ENCODE assay signal across 8 mouse cellular contexts in the genomic region with DNA sequence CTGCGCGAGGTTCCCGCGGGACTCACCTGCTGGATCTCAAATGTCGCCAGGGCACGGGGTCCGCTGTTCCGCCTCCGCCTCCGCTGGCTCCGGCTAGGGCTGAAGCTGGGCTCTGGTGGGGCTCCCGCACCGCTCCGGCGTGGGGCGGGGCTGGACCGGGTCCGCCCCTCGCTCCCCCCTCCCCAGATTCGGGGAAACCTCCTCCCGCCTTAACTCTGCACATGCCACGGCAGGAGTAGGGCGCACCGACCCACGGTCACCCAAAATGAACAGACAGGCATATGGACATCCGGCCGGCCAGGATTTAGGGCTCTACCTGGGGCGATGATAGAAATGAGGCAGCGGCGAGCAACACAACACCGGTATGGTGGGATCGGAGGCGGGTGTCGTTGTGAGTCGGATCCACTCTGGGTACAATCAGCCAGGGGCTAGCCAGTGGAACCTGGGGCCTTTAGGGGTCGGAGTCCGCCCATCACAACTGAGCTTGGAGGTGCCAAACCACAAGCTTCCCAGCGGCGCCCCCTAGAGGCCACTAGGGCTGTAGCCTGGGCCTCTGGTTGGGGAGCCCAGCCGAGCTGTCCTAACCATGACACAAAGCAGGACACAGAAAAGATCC. TPM values are rescaled to one million over a fixed set of nuclear protein-coding genes. Genes with fewer than 3 reads are reported as not detected.
DNase-seq lines count a peak whose midpoint lies in the region; ATAC-seq and TF ChIP-seq lines count a peak whose summit lies in the region.

No protein-coding gene starts in this region.

- no peak; the same call in 1 of the 2 replicates for TF ChIP-seq CTCF in gastrocnemius, adult 2 months (IDR thresholded peaks at IDR 0.05)
- peak; percentile 93 for TF ChIP-seq CTCF in hindbrain, postnatal 0 days (IDR thresholded peaks at IDR 0.05; ENCODE audit: low read depth)

- under 1% methylated on average over 40 of the region's 40 CpGs for WGBS in hindbrain, postnatal 0 days
- WGBS in macrophage (ENCODE audit: missing documents) = 3% methylated on average over 40 of the region's 40 CpGs

- no peaks in the 10 kb centered on the region for H3K27me3 ChIP-seq in hindbrain, postnatal 0 days (ENCODE audit: insufficient read depth, low read length)

- H3K27ac ChIP-seq in gastrocnemius, adult 2 months = peak overlapping the region; percentile 79
- peak overlapping the region; percentile 74 for H3K27ac ChIP-seq in hindbrain, postnatal 0 days
- no peak overlapping the region for H3K27ac ChIP-seq in macrophage

- H3K36me3 ChIP-seq in hindbrain, postnatal 0 days (ENCODE audit: insufficient read depth, low read length) = peaks cover 5% of the 10 kb centered on the region; the same call in 1 of the 2 replicates
- no peaks in the 10 kb centered on the region for H3K36me3 ChIP-seq in macrophage (ENCODE audit: inconsistent target)

- peak overlapping the region; percentile 66 for H3K9ac ChIP-seq in hindbrain, postnatal 0 days (replicated peaks; ENCODE audit: low read length)

- peaks cover 27% of the 10 kb centered on the region for H3K4me1 ChIP-seq in hindbrain, postnatal 0 days (ENCODE audit: insufficient read depth, low read length)

- no peaks in the 10 kb centered on the region for H3K79me2 ChIP-seq in macrophage (ENCODE audit: inconsistent target)

- no peaks in the 10 kb centered on the region for H3K9me3 ChIP-seq in hindbrain, postnatal 0 days (ENCODE audit: low read length)

- intact Hi-C loops in gastrocnemius, adult 2 months (cut with DNase I) = loop anchor here (10.0 kb wide), 1 partner anchor 68 kb away; no protein-coding TSS in a partner anchor

- H3K4me2 ChIP-seq in hindbrain, postnatal 0 days (ENCODE audit: low read depth, low read length) = peak overlapping the region; percentile 79

- H3K4me3 ChIP-seq in gastrocnemius, adult 2 months = peak overlapping the region; percentile 73
- peak overlapping the region; percentile 56 for H3K4me3 ChIP-seq in hindbrain, postnatal 0 days (ENCODE audit: low read length)
- peak overlapping the region; percentile 23; the same call in 1 of the 2 replicates for H3K4me3 ChIP-seq in macrophage (ENCODE audit: inconsistent target)

- peak; percentile 92 for ATAC-seq in hindbrain, postnatal 0 days

- peak; percentile 70 for DNase-seq in WW6 (ENCODE audit: low read depth, low spot score)
- DNase-seq in cerebellum, postnatal 4 days (ENCODE audit: low spot score in 2 of 2) = peak; percentile 91 to 93
- peak; percentile 92 for DNase-seq in gastrocnemius, adult 2 months
- peak; percentile 95 for DNase-seq in hindbrain, postnatal 0 days (ENCODE audit: low spot score)
- DNase-seq in left cerebral cortex, adult 18-20 months (ENCODE audit: low spot score in 2 of 2) = peak; percentile 86 to 94
- peak; percentile 86 for DNase-seq in right cerebral cortex, adult 18-20 months
- DNase-seq in urinary bladder, postnatal 10 days (ENCODE audit: low spot score) = peak; percentile 71

RNA-seq across cellular contexts. Expression of a gene that starts 7.9 kb away (rescaled TPM):
- total RNA-seq in gastrocnemius, adult 2 months (2021) = 10 to 100 TPM; 15.0 to 17.7 TPM
- 32.9 and 37.2 TPM in 2 replicates for total RNA-seq in hindbrain, postnatal 0 days (2014; rRNA removed)
- 46.9 and 55.9 TPM in 2 replicates for polyA plus RNA-seq in hindbrain, postnatal 0 days (2015; fragmentation: Nextera tagmentation; extraction: Ambion mirVana)
- 10 to 100 TPM; 37.9 to 39.9 TPM for total RNA-seq in left cerebral cortex, adult 18-20 months (2021)
- 10 to 100 TPM in 14 of 26 experiments, 1 to 10 TPM in 12; 3.7 to 17.3 (median 10.7) TPM for total RNA-seq in macrophage (2018; cell fraction: chromatin; rRNA removed)
- total RNA-seq in macrophage (2018; cell fraction: cytosol; rRNA removed) = 10 to 100 TPM; 11.5 to 24.8 (median 18.2) TPM
- 10 to 100 TPM in 16 of 26 experiments, 1 to 10 TPM in 10; 5.2 to 53.5 (median 12.9) TPM for total RNA-seq in macrophage (2018; cell fraction: nucleus; rRNA removed)
- polyA plus RNA-seq in macrophage (2018) = 15.8 to 26.5 TPM (median 19.0 TPM) in 3 replicates

RNA-seq across cellular contexts. Expression of a gene that starts 9.0 kb away (rescaled TPM):
- 1 to 10 TPM; 1.7 to 2.5 TPM for total RNA-seq in gastrocnemius, adult 2 months (2021)
- 62.6 and 72.8 TPM in 2 replicates for total RNA-seq in hindbrain, postnatal 0 days (2014; rRNA removed)
- polyA plus RNA-seq in hindbrain, postnatal 0 days (2015; fragmentation: Nextera tagmentation; extraction: Ambion mirVana) = 44.9 and 46.5 TPM in 2 replicates
- total RNA-seq in left cerebral cortex, adult 18-20 months (2021) = 10 to 100 TPM; 40.3 to 44.7 TPM
- total RNA-seq in macrophage (2018; cell fraction: chromatin; rRNA removed) = 10 to 100 TPM; 17.2 to 49.6 (median 34.8) TPM
- total RNA-seq in macrophage (2018; cell fraction: cytosol; rRNA removed) = 1 to 10 TPM in 9 of 26 experiments, under 1 TPM in 17; 0.10 to 3.1 (median 0.67) TPM
- total RNA-seq in macrophage (2018; cell fraction: nucleus; rRNA removed) = 10 to 100 TPM in 24 of 26 experiments, 1 to 10 TPM in 2; 7.4 to 27.6 (median 18.3) TPM
- polyA plus RNA-seq in macrophage (2018) = 1.5 to 1.9 TPM (median 1.6 TPM) in 3 replicates

RNA-seq across cellular contexts. Expression of a gene that starts 16.1 kb away (rescaled TPM):
- not detected for total RNA-seq in gastrocnemius, adult 2 months (2021)
- total RNA-seq in hindbrain, postnatal 0 days (2014; rRNA removed) = not detected in 2 replicates
- not detected in 2 replicates for polyA plus RNA-seq in hindbrain, postnatal 0 days (2015; fragmentation: Nextera tagmentation; extraction: Ambion mirVana)
- not detected for total RNA-seq in left cerebral cortex, adult 18-20 months (2021)
- total RNA-seq in macrophage (2018; cell fraction: chromatin; rRNA removed) = not detected
- total RNA-seq in macrophage (2018; cell fraction: cytosol; rRNA removed) = not detected
- total RNA-seq in macrophage (2018; cell fraction: nucleus; rRNA removed) = not detected
- not detected in 3 replicates for polyA plus RNA-seq in macrophage (2018)

RNA-seq across cellular contexts. Expression of a gene that starts 24.1 kb away (rescaled TPM):
- not detected for total RNA-seq in gastrocnemius, adult 2 months (2021)
- total RNA-seq in hindbrain, postnatal 0 days (2014; rRNA removed) = 0.97 and 1.2 TPM in 2 replicates
- polyA plus RNA-seq in hindbrain, postnatal 0 days (2015; fragmentation: Nextera tagmentation; extraction: Ambion mirVana) = 1.7 TPM in 2 replicates
- total RNA-seq in left cerebral cortex, adult 18-20 months (2021) = under 1 TPM; 0.23 TPM
- total RNA-seq in macrophage (2018; cell fraction: chromatin; rRNA removed) = not detected
- not detected for total RNA-seq in macrophage (2018; cell fraction: cytosol; rRNA removed)
- not detected for total RNA-seq in macrophage (2018; cell fraction: nucleus; rRNA removed)
- polyA plus RNA-seq in macrophage (2018) = not detected in 3 replicates

RNA-seq across cellular contexts. Expression of a gene that starts 27.1 kb away (rescaled TPM):
- 100 to 1,000 TPM; 104 to 171 TPM for total RNA-seq in gastrocnemius, adult 2 months (2021)
- 77.5 and 99.8 TPM in 2 replicates for total RNA-seq in hindbrain, postnatal 0 days (2014; rRNA removed)
- polyA plus RNA-seq in hindbrain, postnatal 0 days (2015; fragmentation: Nextera tagmentation; extraction: Ambion mirVana) = 16.0 and 18.6 TPM in 2 replicates
- 10 to 100 TPM; 27.0 to 37.8 TPM for total RNA-seq in left cerebral cortex, adult 18-20 months (2021)
- total RNA-seq in macrophage (2018; cell fraction: chromatin; rRNA removed) = 10 to 100 TPM in 1 of 26 experiments, 1 to 10 TPM in 8, under 1 TPM in 7, not detected in 10; 0.13 to 44.7 (median 1.1) TPM
- 1 to 10 TPM in 3 of 26 experiments, under 1 TPM in 19, not detected in 4; 0.03 to 1.5 (median 0.41) TPM for total RNA-seq in macrophage (2018; cell fraction: cytosol; rRNA removed)
- 1 to 10 TPM in 5 of 26 experiments, under 1 TPM in 13, not detected in 8; 0.10 to 6.3 (median 0.86) TPM for total RNA-seq in macrophage (2018; cell fraction: nucleus; rRNA removed)
- polyA plus RNA-seq in macrophage (2018) = 0.26 to 0.92 TPM (median 0.40 TPM) in 3 replicates

Comparison
In these comparisons a context has a peak if more than half of its experiments do, and no peak if none do; other contexts are left out.
1. H3K4me3 ChIP-seq: peak in every context shown above with its lines; median percentile 73 in gastrocnemius, adult 2 months; 56 in hindbrain, postnatal 0 days; 23 in macrophage.
2. RNA of a gene that starts 9.0 kb away (total RNA-seq): 62.6 to 72.8 TPM in hindbrain, postnatal 0 days and 40.3 to 44.7 TPM in left cerebral cortex, adult 18-20 months; 1.7 to 2.5 TPM in gastrocnemius, adult 2 months; every median in the first group is over 10 times any median in the second.
3. Peak in every context shown above with its lines, with median percentiles within 50 percentile points of each other: DNase-seq.